In the genomic region with DNA sequence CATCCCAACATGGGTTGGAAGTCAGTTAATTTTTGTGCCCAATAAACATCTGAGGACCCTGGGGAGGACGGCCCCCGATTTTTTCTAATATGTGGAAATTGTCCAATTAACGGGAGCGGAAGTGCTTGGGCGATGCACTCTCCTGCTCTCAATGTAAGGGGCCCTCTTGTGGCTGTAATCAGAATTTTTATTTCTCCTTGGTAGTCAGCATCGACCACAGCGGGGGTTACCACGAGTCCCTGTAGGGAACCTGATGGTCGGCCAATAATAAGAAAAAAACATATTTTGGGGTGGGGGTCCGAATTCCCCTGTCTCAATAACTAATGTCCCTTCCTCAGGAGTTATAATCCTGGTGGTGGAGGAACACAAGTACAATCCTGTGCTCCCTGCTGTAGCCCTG, we compare ENCODE assay signal across 28 mouse cellular contexts. TPM values are rescaled to one million over a fixed set of nuclear protein-coding genes. Genes with fewer than 3 reads are reported as not detected.
A peak's percentile ranks its signal among the peaks of the same experiment; 100 is the strongest.
DNase-seq lines count a peak whose midpoint lies in the region; ATAC-seq and TF ChIP-seq lines count a peak whose summit lies in the region.
"Not testable (repeated sequence)": the region's sequence is repeated elsewhere in the genome, so short reads cannot be mapped to it uniquely, and the experiment has no call there.
"Had no signal": no experiment of that assay in that cellular context is flagged by ENCODE, and none has a peak within 500 bp of the region (broad histone marks: within the 10 kb centered on the region; RNA-seq: fewer than 3 reads in every experiment).

No protein-coding gene starts in this region.

- peak; percentile 40 for TF ChIP-seq CTCF in heart, adult 2 months (IDR thresholded peaks at IDR 0.05)
- TF ChIP-seq CTCF in layer of hippocampus, adult 2 months (conservative IDR thresholded peaks at IDR 0.05), result peak; percentile 38

- H3K4me2 ChIP-seq in midbrain, embryonic 11.5 days, result not testable (repeated sequence)

- H3K27ac ChIP-seq in heart, adult 2 months; layer of hippocampus, adult 2 months; midbrain, embryonic 11.5 days (ENCODE audit: low read depth, low read length): not testable (repeated sequence)

- DNase-seq in A20 (ENCODE audit: low read depth, low spot score) (peak; percentile 65), ES-CJ7 (ENCODE audit: low read depth, low spot score) (peak; percentile 59), R1 (ENCODE audit: low read depth, low spot score) (peak; percentile 62)
- DNase-seq in adrenal gland, adult 2 months, result peak; percentile 24
- DNase-seq in heart, adult 2 months; layer of hippocampus, adult 2 months (ENCODE audit: low spot score in 2 of 2): not testable (repeated sequence)
- peak; percentile 73 for DNase-seq in midbrain, embryonic 11.5 days (ENCODE audit: low spot score, missing footprints)

- not testable (repeated sequence) for TF ChIP-seq POLR2A in heart, adult 2 months (IDR thresholded peaks at IDR 0.05; ENCODE audit: insufficient read depth, low read depth, low read length)

- H3K27me3 ChIP-seq in heart, adult 2 months (ENCODE audit: control insufficient read depth, insufficient read depth, low read length); midbrain, embryonic 11.5 days (ENCODE audit: control insufficient read depth, insufficient read depth, low read length): not testable (repeated sequence)

- not testable (repeated sequence) for H3K79me2 ChIP-seq in heart, adult 2 months (replicated peaks; ENCODE audit: control insufficient read depth, insufficient read depth, low read length)

- not testable (repeated sequence) for H3K9ac ChIP-seq in heart, adult 2 months (ENCODE audit: low read depth, low read length); midbrain, embryonic 11.5 days (ENCODE audit: low read length)

- WGBS in heart, adult 2 months, result 83% methylated on average over 10 of the region's 10 CpGs
- 89% methylated on average over 10 of the region's 10 CpGs for WGBS in midbrain, embryonic 11.5 days

- not testable (repeated sequence) for H3K36me3 ChIP-seq in heart, adult 2 months (ENCODE audit: control insufficient read depth, insufficient read depth, low read length); midbrain, embryonic 11.5 days (ENCODE audit: control insufficient read depth, insufficient read depth, low read length)

- intact Hi-C loops in heart, adult 2 months (cut with DNase I), result loop anchor here (5.0 kb wide), 1 partner anchor 378 kb away; no protein-coding TSS in a partner anchor

- not testable (repeated sequence) for H3K9me3 ChIP-seq in midbrain, embryonic 11.5 days (ENCODE audit: control insufficient read depth, low read length)

- not testable (repeated sequence) for H3K4me3 ChIP-seq in heart, adult 2 months; layer of hippocampus, adult 2 months; midbrain, embryonic 11.5 days (ENCODE audit: low read depth, low read length)

- TF ChIP-seq EP300 in heart, adult 2 months (IDR thresholded peaks at IDR 0.05; ENCODE audit: insufficient read depth, low read depth, low read length), result not testable (repeated sequence)

- H3K4me1 ChIP-seq in heart, adult 2 months (ENCODE audit: control insufficient read depth, insufficient read depth, low read length); midbrain, embryonic 11.5 days (ENCODE audit: control insufficient read depth, insufficient read depth, low read length): not testable (repeated sequence)

- ATAC-seq in midbrain, embryonic 11.5 days (ENCODE audit: low FRiP score), result not testable (repeated sequence)

RNA-seq across cellular contexts. Expression of gene Vmn2r89, which starts 28.6 kb away (rescaled TPM):
- not detected for total RNA-seq in adrenal gland, adult 2 months (2021)
- not detected in 2 replicates for polyA plus RNA-seq in adrenal gland, adult 2 months (2012; rRNA removed)
- not detected for total RNA-seq in heart, adult 2 months (2021)
- not detected in 2 replicates for polyA plus RNA-seq in heart, adult 2 months (2012; rRNA removed)
- total RNA-seq in layer of hippocampus, adult 2 months (2021), result not detected
- polyA plus RNA-seq in midbrain, embryonic 11.5 days (2014; fragmentation: Nextera tagmentation; extraction: Ambion mirVana), result not detected in 2 replicates
- total RNA-seq: adrenal gland, adult 18-20 months; adrenal gland, postnatal 4 days; common myeloid progenitor, adult 5-6 weeks; gastrocnemius, adult 2 months; gastrocnemius, postnatal 25 days; granulocyte monocyte progenitor cell, adult 5-6 weeks; heart, postnatal 10 days; heart, postnatal 4 days had no signal
- polyA plus RNA-seq: brain, embryonic 14.5 days; embryonic facial prominence, embryonic 11.5 days; embryonic facial prominence, embryonic 15.5 days; erythroblast, embryonic 14.5 days; forebrain, embryonic 10.5 days; forebrain, embryonic 14.5 days; G1E; heart, embryonic 10.5 days; heart, embryonic 14.5 days; hindbrain, embryonic 12.5 days; hindbrain, embryonic 16.5 days; intestine, postnatal 0 days; Patski had no signal
